Mouse (Mus musculus): ENCODE results near the gene Rhob.

DNA sequence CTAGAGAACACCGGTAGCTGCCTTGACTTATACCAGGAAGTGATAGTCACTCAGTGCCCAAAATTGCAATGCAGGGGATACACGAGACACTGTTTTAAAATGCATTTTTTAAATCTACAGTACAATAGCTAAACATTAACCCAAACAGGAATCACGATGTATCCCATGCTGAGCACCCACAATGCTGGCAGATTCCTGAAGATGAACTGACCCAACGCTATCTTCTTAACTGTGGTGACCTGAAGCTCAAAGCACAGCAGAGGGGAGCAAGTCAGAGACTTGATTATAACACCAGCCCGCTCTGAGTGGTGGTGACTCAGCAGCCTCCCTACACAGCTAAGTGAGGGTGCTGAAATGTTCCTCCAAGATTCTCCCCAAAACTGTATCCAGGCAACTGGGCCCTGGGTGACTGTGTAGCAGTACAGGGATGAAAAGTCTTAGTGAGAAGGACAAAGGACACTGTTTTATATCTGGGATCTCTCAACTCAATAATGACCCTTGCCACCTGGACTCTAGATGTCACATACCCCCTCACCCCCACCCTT is 45.3 kb upstream of the Rhob start:
- no peak for TF ChIP-seq GATA1 (IDR thresholded peaks at IDR 0.05; ENCODE audit: low read length)
- no peak for TF ChIP-seq TAL1 (IDR thresholded peaks at IDR 0.05; ENCODE audit: low read length)
